In the genomic region with DNA sequence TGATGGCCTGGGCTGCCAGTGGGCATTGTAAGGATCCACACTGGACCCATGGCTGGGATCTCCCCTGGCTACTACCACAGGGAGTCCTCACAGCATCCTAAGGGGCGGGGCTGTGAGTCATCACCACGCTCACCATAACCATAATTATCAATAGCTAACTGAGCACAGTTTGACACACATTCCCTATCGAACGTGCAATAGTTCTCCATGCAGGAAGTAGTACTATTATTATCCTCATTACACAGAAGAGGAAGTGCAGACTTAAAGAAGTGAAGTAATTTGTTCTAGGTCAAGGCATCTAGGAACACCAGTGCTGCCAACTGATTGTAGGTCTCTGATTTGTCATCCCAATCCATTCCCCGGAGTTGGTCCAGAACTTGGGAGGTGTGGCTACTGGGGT, we compare ENCODE assay signal across 20 mouse cellular contexts.
DNase-seq lines count a peak whose midpoint lies in the region; ATAC-seq and TF ChIP-seq lines count a peak whose summit lies in the region.
"Had no signal": no experiment of that assay in that cellular context is flagged by ENCODE, and none has a peak within 500 bp of the region (broad histone marks: within the 10 kb centered on the region; RNA-seq: fewer than 3 reads in every experiment).

No protein-coding gene starts in this region.

- no peaks in the 10 kb centered on the region for H3K4me1 ChIP-seq in intestine, embryonic 16.5 days (ENCODE audit: control insufficient read depth, insufficient read depth, low read length)
- no peaks in the 10 kb centered on the region for H3K4me1 ChIP-seq in stomach, postnatal 0 days (replicated peaks; ENCODE audit: control insufficient read depth, insufficient read depth)
- peaks cover 5% of the 10 kb centered on the region for H3K4me1 ChIP-seq in heart, embryonic 11.5 days (ENCODE audit: control insufficient read depth, insufficient read depth, low read length)
- H3K4me1 ChIP-seq: embryonic facial prominence, embryonic 10.5 days had no signal

- H3K9me3 ChIP-seq in intestine, embryonic 16.5 days (ENCODE audit: control insufficient read depth, low read length): no peaks in the 10 kb centered on the region
- H3K9me3 ChIP-seq in stomach, postnatal 0 days (ENCODE audit: control insufficient read depth, low read length): no peaks in the 10 kb centered on the region
- no peaks in the 10 kb centered on the region for H3K9me3 ChIP-seq in heart, embryonic 11.5 days (replicated peaks; ENCODE audit: control insufficient read depth, low read length)
- H3K9me3 ChIP-seq: heart, embryonic 15.5 days; hindbrain, embryonic 13.5 days had no signal

- H3K36me3 ChIP-seq in intestine, embryonic 16.5 days (ENCODE audit: control insufficient read depth, insufficient read depth, low read length): no peaks in the 10 kb centered on the region
- no peaks in the 10 kb centered on the region for H3K36me3 ChIP-seq in stomach, postnatal 0 days (ENCODE audit: control insufficient read depth, insufficient read depth, low read length)
- H3K36me3 ChIP-seq in heart, embryonic 11.5 days (ENCODE audit: control insufficient read depth, insufficient read depth, low read length): no peaks in the 10 kb centered on the region
- H3K36me3 ChIP-seq: embryonic facial prominence, embryonic 10.5 days; heart, embryonic 15.5 days; hindbrain, embryonic 13.5 days had no signal

- 73% methylated on average over 5 of the region's 5 CpGs for whole genome bisulfite sequencing in intestine, embryonic 16.5 days
- WGBS in stomach, postnatal 0 days: 70% methylated on average over 5 of the region's 5 CpGs
- 89% methylated on average over 5 of the region's 5 CpGs for WGBS in heart, embryonic 11.5 days (ENCODE audit: insufficient replicate concordance)

- H3K27me3 ChIP-seq in intestine, embryonic 16.5 days (replicated peaks; ENCODE audit: control insufficient read depth, insufficient read depth, low read length): no peaks in the 10 kb centered on the region
- no peaks in the 10 kb centered on the region for H3K27me3 ChIP-seq in stomach, postnatal 0 days (ENCODE audit: control insufficient read depth, insufficient read depth, low read length)
- H3K27me3 ChIP-seq in heart, embryonic 11.5 days (ENCODE audit: control insufficient read depth, insufficient read depth, low read length): no peaks in the 10 kb centered on the region; the same call in 1 of the 2 replicates
- H3K27me3 ChIP-seq: heart, embryonic 15.5 days; hindbrain, embryonic 13.5 days had no signal

- H3K4me3 ChIP-seq in intestine, embryonic 16.5 days (ENCODE audit: low read length): no peak overlapping the region
- H3K4me3 ChIP-seq in stomach, postnatal 0 days (ENCODE audit: low read depth, low read length): no peak overlapping the region
- H3K4me3 ChIP-seq in heart, embryonic 11.5 days (ENCODE audit: low read depth, low read length): no peak overlapping the region
- H3K4me3 ChIP-seq: embryonic facial prominence, embryonic 10.5 days; heart, embryonic 15.5 days; hindbrain, embryonic 13.5 days had no signal

- no peak overlapping the region for H3K27ac ChIP-seq in intestine, embryonic 16.5 days (ENCODE audit: low read length)
- H3K27ac ChIP-seq in stomach, postnatal 0 days (replicated peaks): 0 out of 2 replicates have a peak overlapping the region, but pooled peaks have one; percentile 35
- H3K27ac ChIP-seq in heart, embryonic 11.5 days (ENCODE audit: low read depth, low read length): no peak overlapping the region
- H3K27ac ChIP-seq: embryonic facial prominence, embryonic 10.5 days; heart, embryonic 15.5 days; hindbrain, embryonic 13.5 days; hindbrain, postnatal 0 days had no signal

- TF ChIP-seq EP300 in stomach, postnatal 0 days (optimal IDR thresholded peaks at IDR 0.05): no peak

- H3K9ac ChIP-seq in intestine, embryonic 16.5 days (ENCODE audit: low read depth, low read length): no peak overlapping the region
- no peak overlapping the region for H3K9ac ChIP-seq in stomach, postnatal 0 days (ENCODE audit: low read length)
- H3K9ac ChIP-seq in heart, embryonic 11.5 days (ENCODE audit: low read depth, low read length): no peak overlapping the region
- H3K9ac ChIP-seq: heart, embryonic 15.5 days; hindbrain, embryonic 13.5 days had no signal

- peak; percentile 34; the same call in 1 of the 2 replicates for ATAC-seq in common myeloid progenitor, adult 5-6 weeks (replicated peaks; ENCODE audit: low read depth, poor library complexity, severe bottlenecking)
- ATAC-seq in intestine, embryonic 16.5 days: peak; percentile 40; the same call in 1 of the 2 replicates
- peak; percentile 88 for ATAC-seq in stomach, postnatal 0 days (ENCODE audit: low FRiP score, low TSS enrichment)
- ATAC-seq in heart, embryonic 11.5 days (replicated peaks; ENCODE audit: insufficient number of reproducible peaks, low FRiP score, low TSS enrichment): no peak
- ATAC-seq: forebrain, embryonic 14.5 days; hindbrain, postnatal 0 days had no signal

- no peak overlapping the region for H3K4me2 ChIP-seq in intestine, embryonic 16.5 days (ENCODE audit: low read depth, low read length)
- no peak overlapping the region for H3K4me2 ChIP-seq in stomach, postnatal 0 days (replicated peaks; ENCODE audit: low read depth)
- no peak overlapping the region for H3K4me2 ChIP-seq in heart, embryonic 11.5 days
- H3K4me2 ChIP-seq: heart, embryonic 15.5 days; hindbrain, embryonic 13.5 days had no signal

- no peak for TF ChIP-seq CTCF in stomach, postnatal 0 days (IDR thresholded peaks at IDR 0.05; ENCODE audit: low read depth)

- peak; percentile 29 for DNase-seq in 3134 (ENCODE audit: extremely low read depth, insufficient read length, low spot score)
- peak; percentile 39 for DNase-seq in stomach, postnatal 0 days (ENCODE audit: low spot score)
- DNase-seq in adrenal gland, postnatal 10 days: no peak
- DNase-seq in gastrocnemius, postnatal 4 days (ENCODE audit: low spot score in 2 of 2): no peak
- DNase-seq: adrenal gland, postnatal 14 days; B cell, adult 2 months; cerebellum, adult 18-20 months; cerebellum, adult 9-11 months; cerebellum, postnatal 36 days; gastrocnemius, postnatal 10 days; heart, adult 11 months; heart, postnatal 14 days had no signal

Comparison
In these comparisons a context has a peak if more than half of its experiments do, and no peak if none do; other contexts are left out.
1. DNase-seq: peak in 3134 (single experiment) and stomach, postnatal 0 days (single experiment); none in adrenal gland, postnatal 10 days (single experiment) and gastrocnemius, postnatal 4 days (0 of 2).